Mouse (Mus musculus) myocyte (in vitro differentiated cells): ENCODE results near the gene Rgl1.

ENCODE experiments used
- E2F4 ChIP-seq: IDR thresholded peaks from one replicate; pipeline ENCODE4 v1.6.1; 2011; ENCODE audit warnings: mild to moderate bottlenecking, control low read depth, moderate library complexity; ENCODE audit not compliant: insufficient read depth
- POLR2AphosphoS2 ChIP-seq: IDR thresholded peaks from one replicate; pipeline ENCODE4 v1.6.1; 2011; ENCODE audit warnings: low read depth, control low read depth; ENCODE audit not compliant: insufficient read length

- TF ChIP-seq E2F4 (no peak), POLR2AphosphoS2 (no peak)
Measured at GRCm38 (mm10) chr1:152592609-152593008, 173.5 kb downstream of the Rgl1 start.
